Comparison of ENCODE assay signal across 20 mouse cellular contexts in the genomic region with DNA sequence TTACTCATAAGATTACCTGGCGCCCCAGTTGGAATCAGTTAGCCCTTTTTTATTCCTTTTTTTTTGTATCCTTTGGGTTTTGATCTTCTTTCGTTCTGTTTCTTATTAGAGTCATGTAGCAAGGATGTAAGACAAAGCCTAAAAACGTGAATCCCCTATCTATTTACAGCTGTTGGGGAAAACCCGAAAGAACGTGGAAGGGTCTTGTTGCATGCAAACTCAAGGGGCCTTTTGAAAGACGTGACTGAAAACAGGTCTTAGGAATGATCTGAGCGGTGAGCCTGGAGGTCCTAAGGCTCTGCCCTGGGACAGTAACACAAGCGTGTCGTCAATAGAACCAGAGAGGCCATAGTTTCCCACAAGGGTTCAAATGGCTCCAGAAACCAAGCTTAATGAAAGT. TPM values are rescaled to one million over a fixed set of nuclear protein-coding genes. Genes with fewer than 3 reads are reported as not detected.
DNase-seq lines count a peak whose midpoint lies in the region; ATAC-seq and TF ChIP-seq lines count a peak whose summit lies in the region.
"Had no signal": no experiment of that assay in that cellular context is flagged by ENCODE, and none has a peak within 500 bp of the region (broad histone marks: within the 10 kb centered on the region; RNA-seq: fewer than 3 reads in every experiment).

No protein-coding gene starts in this region.

- H3K4me3 ChIP-seq in limb, embryonic 11.5 days (ENCODE audit: low read depth, low read length) = no peak overlapping the region
- H3K4me3 ChIP-seq in limb, embryonic 10.5 days = no peak overlapping the region
- no peak overlapping the region for H3K4me3 ChIP-seq in CH12.LX (replicated peaks in 1 of 3; ENCODE audit: low read depth in 2 of 3, low read length in 2 of 3, poor library complexity in 1 of 3)

- TF ChIP-seq POLR2A in CH12.LX (IDR thresholded peaks at IDR 0.05; ENCODE audit: low read depth, low read length) = peak; percentile 39; the same call in 1 of the 2 replicates

- peak; percentile 16 for DNase-seq in limb, embryonic 11.5 days (ENCODE audit: low spot score)
- no peak for DNase-seq in limb, embryonic 10.5 days (ENCODE audit: low spot score)
- DNase-seq in CH12.LX (ENCODE audit: extremely low read depth) = peak; percentile 75
- DNase-seq in spleen, adult 18-20 months = no peak
- DNase-seq: adrenal gland, adult 2 months; adrenal gland, adult 8-10 months; adrenal gland, postnatal 10 days; adrenal gland, postnatal 14 days; adrenal gland, postnatal 25 days; adrenal gland, postnatal 36 days; B cell, adult 2 months; cerebellum, adult 11 months; cerebellum, adult 11-12 months; cerebellum, adult 18-20 months; cerebellum, adult 2 months had no signal

- H3K79me2 ChIP-seq in CH12.LX (replicated peaks; ENCODE audit: control insufficient read depth, extremely low read depth, insufficient read depth, poor library complexity, severe bottlenecking) = no peaks in the 10 kb centered on the region

- no peak for TF ChIP-seq CTCF in CH12.LX (conservative IDR thresholded peaks at IDR 0.05 in 1 of 2, IDR thresholded peaks at IDR 0.05 in 1 of 2; ENCODE audit: low read depth in 2 of 2, low read length in 2 of 2)

- H3K4me1 ChIP-seq in limb, embryonic 11.5 days (ENCODE audit: control insufficient read depth, insufficient read depth, low read length) = no peaks in the 10 kb centered on the region
- peaks cover 12% of the 10 kb centered on the region for H3K4me1 ChIP-seq in limb, embryonic 10.5 days
- peaks cover 19 to 49% of the 10 kb centered on the region in 2 experiments for H3K4me1 ChIP-seq in CH12.LX (ENCODE audit: control insufficient read depth in 1 of 2, insufficient read depth in 2 of 2)

- dilution Hi-C loops in CH12.LX (cut with MboI; ENCODE audit: extremely low pct_ligation_motif_present, extremely low pct_unique_long_range_greater_than_20kb, low sequenced_read_pairs) = no loop called here

- no peak overlapping the region for H3K4me2 ChIP-seq in limb, embryonic 11.5 days (ENCODE audit: low read depth, severe bottlenecking)
- H3K4me2 ChIP-seq in CH12.LX (ENCODE audit: insufficient read depth, low read depth, poor library complexity, severe bottlenecking) = peak overlapping the region; percentile 89

- no peaks in the 10 kb centered on the region for H3K9me3 ChIP-seq in limb, embryonic 11.5 days (ENCODE audit: control insufficient read depth, low read length)
- H3K9me3 ChIP-seq in limb, embryonic 10.5 days (replicated peaks) = no peaks in the 10 kb centered on the region
- H3K9me3 ChIP-seq in CH12.LX (replicated peaks; ENCODE audit: low read length) = no peaks in the 10 kb centered on the region

- no peak overlapping the region for H3K27ac ChIP-seq in limb, embryonic 11.5 days (replicated peaks; ENCODE audit: low read depth, low read length)
- H3K27ac ChIP-seq in limb, embryonic 10.5 days = no peak overlapping the region
- peak overlapping the region; percentile 91 for H3K27ac ChIP-seq in CH12.LX (ENCODE audit: insufficient read depth, low read depth)

- no peak overlapping the region for H3K9ac ChIP-seq in limb, embryonic 11.5 days (ENCODE audit: low read length)
- 0 out of 2 replicates have a peak overlapping the region, but pooled peaks have one; percentile 63 for H3K9ac ChIP-seq in CH12.LX (ENCODE audit: insufficient read depth, low read depth)

- in situ Hi-C loops in CH12.LX (cut with MboI; ENCODE audit: low pct_ligation_motif_present, low pct_unique_long_range_greater_than_20kb, low sequenced_read_pairs) = loop anchor here (5.0 kb wide), 1 partner anchor 38 kb away; no protein-coding TSS in a partner anchor

- H3K27me3 ChIP-seq in limb, embryonic 11.5 days (ENCODE audit: control insufficient read depth, insufficient read depth, low read length) = no peaks in the 10 kb centered on the region
- no peaks in the 10 kb centered on the region for H3K27me3 ChIP-seq in limb, embryonic 10.5 days (ENCODE audit: low read depth, poor library complexity, severe bottlenecking)
- H3K27me3 ChIP-seq in CH12.LX (replicated peaks) = no peaks in the 10 kb centered on the region

- WGBS in limb, embryonic 11.5 days = 88% methylated on average over 9 of the region's 9 CpGs
- WGBS in limb, embryonic 10.5 days = 91% methylated on average over 9 of the region's 9 CpGs

- TF ChIP-seq EP300 in CH12.LX (IDR thresholded peaks at IDR 0.05; ENCODE audit: low read length) = peak; percentile 90

- no peak; the same call in 1 of the 2 replicates for TF ChIP-seq RAD21 in CH12.LX (IDR thresholded peaks at IDR 0.05; ENCODE audit: low read depth, low read length)

- ATAC-seq in limb, embryonic 11.5 days (ENCODE audit: insufficient number of reproducible peaks, low FRiP score, low TSS enrichment, low read depth) = no peak
- ATAC-seq: activated CD4-positive, CD25-positive, alpha-beta regulatory T cell, adult 4 months; CD4-positive, CD25-positive, alpha-beta regulatory T cell, adult 4 months; Patski had no signal

- H3K36me3 ChIP-seq in limb, embryonic 11.5 days (ENCODE audit: control insufficient read depth, insufficient read depth, low read length) = no peaks in the 10 kb centered on the region
- H3K36me3 ChIP-seq in limb, embryonic 10.5 days = no peaks in the 10 kb centered on the region
- H3K36me3 ChIP-seq in CH12.LX (replicated peaks in 1 of 2; ENCODE audit: control insufficient read depth in 1 of 2, insufficient read depth in 1 of 2, low read length in 1 of 2) = no peaks in the 10 kb centered on the region
- H3K36me3 ChIP-seq: G1E had no signal

TF ChIP-seq in CH12.LX, 34 proteins besides CTCF, POLR2A, EP300 and RAD21:
- TF ChIP-seq TCF12 (IDR thresholded peaks at IDR 0.05; ENCODE audit: low read depth, low read length) (peak; percentile 80; the same call in 1 of the 2 replicates), MAFK (IDR thresholded peaks at IDR 0.05; ENCODE audit: insufficient replicate concordance, low read length) (no peak), ETS1 (conservative IDR thresholded peaks at IDR 0.05; ENCODE audit: low read depth, low read length) (peak; percentile 83), ZKSCAN1 (IDR thresholded peaks at IDR 0.05; ENCODE audit: borderline replicate concordance, low read depth, low read length) (no peak), SIN3A (IDR thresholded peaks at IDR 0.05; ENCODE audit: low read length) (peak; percentile 63), E2F4 (IDR thresholded peaks at IDR 0.05; ENCODE audit: insufficient replicate concordance, low read depth, low read length) (no peak), RCOR1 (conservative IDR thresholded peaks at IDR 0.05; ENCODE audit: low read depth, low read length) (peak; percentile 81; the same call in 1 of the 2 replicates), MYC (IDR thresholded peaks at IDR 0.05; ENCODE audit: low read depth, low read length) (peak; percentile 80; the same call in 1 of the 2 replicates), POLR2AphosphoS2 (IDR thresholded peaks at IDR 0.05; ENCODE audit: low read depth, low read length) (no peak), ZNF384 (IDR thresholded peaks at IDR 0.05; ENCODE audit: low read depth, low read length) (no peak), MEF2A (IDR thresholded peaks at IDR 0.05; ENCODE audit: borderline replicate concordance, low read depth, low read length) (peak; percentile 98), MXI1 (IDR thresholded peaks at IDR 0.05; ENCODE audit: low read depth, low read length) (no peak; the same call in 1 of the 2 replicates), ZC3H11A (IDR thresholded peaks at IDR 0.05; ENCODE audit: low read depth, low read length) (no peak), ZMIZ1 (IDR thresholded peaks at IDR 0.05; ENCODE audit: low read depth, low read length) (no peak), CHD2 (IDR thresholded peaks at IDR 0.05; ENCODE audit: low read length) (peak; percentile 72), JUN (IDR thresholded peaks at IDR 0.05; ENCODE audit: insufficient read depth, low read depth, low read length) (no peak), BHLHE40 (IDR thresholded peaks at IDR 0.05; ENCODE audit: low read depth, low read length) (peak; percentile 97), IRF4 (IDR thresholded peaks at IDR 0.05; ENCODE audit: low read depth, low read length) (peak; percentile 86), SMC3 (IDR thresholded peaks at IDR 0.05; ENCODE audit: low read depth, low read length) (no peak), JUND (conservative IDR thresholded peaks at IDR 0.05; ENCODE audit: low read depth, low read length) (0 out of 2 replicates have a peak, but pooled peaks have one; percentile 23), TBP (conservative IDR thresholded peaks at IDR 0.05; ENCODE audit: low read depth, low read length) (0 out of 2 replicates have a peak, but pooled peaks have one; percentile 14)

RNA-seq across cellular contexts. Expression of gene Adamts20, which starts 46.1 kb away (rescaled TPM):
- polyA plus RNA-seq in limb, embryonic 11.5 days (2014; fragmentation: Nextera tagmentation; extraction: Ambion mirVana) = 4.9 and 5.2 TPM in 2 replicates
- 3.0 and 3.8 TPM in 2 replicates for polyA plus RNA-seq in limb, embryonic 10.5 days (2016; fragmentation: Nextera tagmentation; extraction: Ambion mirVana)
- total RNA-seq in CH12.LX (2012; rRNA removed) (0.46 and 0.68 TPM in 2 replicates), CH12.LX (2014; rRNA removed) (0.50 and 1.5 TPM in 2 replicates)
- 0.37 and 0.85 TPM in 2 replicates for polyA plus RNA-seq in CH12.LX (2012; ENCODE audit: insufficient read length, low read depth)
- polyA plus RNA-seq: C2C12; CD4-positive, CD25-positive, alpha-beta regulatory T cell, adult 4 months; G1E had no signal

Comparison
In these comparisons a context has a peak if more than half of its experiments do, and no peak if none do; other contexts are left out.
1. DNase-seq: peak in limb, embryonic 11.5 days (single experiment) and CH12.LX (single experiment); none in limb, embryonic 10.5 days (single experiment) and spleen, adult 18-20 months (0 of 2).